Mouse (Mus musculus) intestine, postnatal 0 days (tissue): ENCODE results near the gene Myl9. TPM values are rescaled to one million over a fixed set of nuclear protein-coding genes. Genes with fewer than 3 reads are reported as not detected.
A peak's percentile ranks its signal among the peaks of the same experiment; 100 is the strongest.

ENCODE experiments used
- ATAC-seq: fragments of 200-750 bp; cut with Nextera tagmentation; 2 replicates; pipeline ENCODE4 v1.8.0; 2017; ENCODE audit warnings: mild to moderate bottlenecking, moderate TSS enrichment, moderate library complexity
- H3K27ac ChIP-seq: fragments of 300-500 bp; sonication (generic); 2 replicates; pipeline ENCODE4 v1.5.1; 2014; ENCODE audit warnings: mild to moderate bottlenecking, low read depth, low read length, moderate library complexity
- H3K27me3 ChIP-seq: fragments of 300-500 bp; sonication (generic); replicated peaks from 2 replicates; pipeline ENCODE4 v1.6.1; 2014; ENCODE audit warnings: low read length, mixed read lengths; ENCODE audit not compliant: control insufficient read depth, insufficient read depth
- H3K36me3 ChIP-seq: fragments of 300-500 bp; sonication (generic); 2 replicates; pipeline ENCODE4 v1.6.1; 2014; ENCODE audit warnings: mild to moderate bottlenecking, moderate library complexity; ENCODE audit not compliant: control insufficient read depth, insufficient read depth
- H3K4me1 ChIP-seq: fragments of 300-500 bp; sonication (generic); replicated peaks from 2 replicates; pipeline ENCODE4 v1.6.1; 2014; ENCODE audit warnings: antibody characterized with exemption, low read length, mixed read lengths; ENCODE audit not compliant: control insufficient read depth, insufficient read depth
- H3K4me2 ChIP-seq: fragments of 300-500 bp; sonication (generic); replicated peaks from 2 replicates; pipeline ENCODE4 v1.6.1; 2014; ENCODE audit warnings: low read depth, mild to moderate bottlenecking, moderate library complexity
- H3K4me3 ChIP-seq: fragments of 300-500 bp; sonication (generic); 2 replicates; pipeline ENCODE4 v1.5.1; 2014; ENCODE audit warnings: low read depth, low read length
- H3K9ac ChIP-seq: fragments of 300-500 bp; sonication (generic); 2 replicates; pipeline ENCODE4 v1.6.1; 2014; ENCODE audit warnings: mild to moderate bottlenecking, low read depth, low read length
- H3K9me3 ChIP-seq: fragments of 300-500 bp; sonication (generic); 2 replicates; pipeline ENCODE4 v1.6.1; 2016; ENCODE audit warnings: mixed run types; ENCODE audit not compliant: control insufficient read depth
- CTCF ChIP-seq: sonication (generic); IDR thresholded peaks from 2 replicates; pipeline ENCODE4 v1.5.1; 2016; ENCODE audit warnings: low read depth, mild to moderate bottlenecking, control low read depth, antibody characterized with exemption, moderate library complexity
- WGBS: fragments of 180-500 bp; shearing (Covaris S2); extraction: QIAGEN DNeasy Blood & Tissue Kit; methylation state at CpG from one replicate; pipeline ENCODE4 v1.1.7; 2014; 5-methylcytosine and 5-hydroxymethylcytosine counted together
- polyA plus RNA-seq: library from polyadenylated mRNA; unstranded; fragments of >200 nt; fragmentation: Nextera tagmentation; extraction: Ambion mirVana; gene quantifications from 2 replicates; pipeline ENCODE4 v1.2.1, GENCODE M21; 2015

Gene Myl9
- polyA plus RNA-seq, 1 experiment from 2014 or later = 1,325 TPM

DNA sequence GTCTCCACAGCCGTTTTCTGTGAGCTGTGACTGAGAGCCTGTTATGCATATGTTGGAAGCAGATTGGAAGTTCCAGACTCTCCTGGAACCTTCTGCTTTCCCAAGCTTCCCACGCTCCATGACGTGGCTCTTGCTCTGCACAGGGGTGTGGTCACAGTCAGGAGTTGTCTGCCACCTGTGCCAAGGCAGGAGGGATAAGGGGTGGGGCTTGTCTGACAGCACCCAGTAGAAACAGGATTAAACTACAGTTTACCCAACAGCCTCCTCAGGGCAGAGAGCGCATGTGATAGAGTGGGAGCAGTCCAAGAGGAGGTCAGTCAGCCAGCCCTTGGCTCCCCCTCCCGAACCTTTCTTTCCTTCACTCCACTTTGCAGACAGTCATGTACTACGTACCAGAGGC, 43.1 kb upstream of the Myl9 start:
- H3K4me2 ChIP-seq = peak overlapping the region; percentile 32
- peak; percentile 87 for ATAC-seq
- no peak for TF ChIP-seq CTCF
- H3K9me3 ChIP-seq = no peaks in the 10 kb centered on the region
- no peak overlapping the region for H3K9ac ChIP-seq
- no peaks in the 10 kb centered on the region for H3K27me3 ChIP-seq
- H3K4me3 ChIP-seq = no peak overlapping the region
- WGBS = 27% methylated on average over 6 of the region's 6 CpGs
- peaks cover 11% of the 10 kb centered on the region for H3K4me1 ChIP-seq
- peak overlapping the region; percentile 78 for H3K27ac ChIP-seq
- peaks cover 5% of the 10 kb centered on the region; the same call in 1 of the 2 replicates for H3K36me3 ChIP-seq

GRCm38 (mm10) chr2:156735761-156736335, 39.4 kb upstream of the Myl9 start:
- Histone ChIP-seq H3K9me3 (no peaks in the 10 kb centered on the region), H3K36me3 (peaks cover 5% of the 10 kb centered on the region; the same call in 1 of the 2 replicates), H3K4me1 (peaks cover 6% of the 10 kb centered on the region; the same call in 1 of the 2 replicates), H3K9ac (no peak overlapping the region), H3K4me2 (no peak overlapping the region), H3K27me3 (no peaks in the 10 kb centered on the region), H3K4me3 (no peak overlapping the region), H3K27ac (no peak overlapping the region)
- no peak for TF ChIP-seq CTCF
- 77% methylated on average over 3 of the region's 3 CpGs for WGBS
- no peak for ATAC-seq

DNA sequence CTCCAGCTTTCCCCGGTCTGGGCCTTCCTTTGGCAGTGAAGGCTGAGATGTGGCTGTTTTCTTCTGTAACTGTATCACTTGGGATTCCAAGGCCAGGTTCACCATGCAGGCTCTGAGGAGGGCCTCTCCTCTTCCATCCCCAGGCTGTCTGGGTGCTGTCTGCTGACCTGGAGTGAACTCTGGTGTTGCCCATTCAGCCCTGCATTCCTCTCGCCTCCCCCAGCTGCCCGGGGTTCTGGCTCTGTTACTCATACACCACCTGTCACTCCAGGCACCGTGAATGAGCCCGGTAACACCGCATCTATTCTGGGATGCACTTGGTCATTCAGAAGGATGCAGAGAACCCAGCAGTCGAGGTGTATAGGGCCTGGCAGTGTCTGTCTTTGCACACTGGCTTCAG, 38.4 kb upstream of the Myl9 start:
- TF ChIP-seq CTCF = no peak
- no peak overlapping the region for H3K9ac ChIP-seq
- H3K27me3 ChIP-seq = no peaks in the 10 kb centered on the region
- no peak overlapping the region for H3K27ac ChIP-seq
- peaks cover 5% of the 10 kb centered on the region; the same call in 1 of the 2 replicates for H3K36me3 ChIP-seq
- no peaks in the 10 kb centered on the region for H3K9me3 ChIP-seq
- no peak overlapping the region for H3K4me2 ChIP-seq
- H3K4me3 ChIP-seq = no peak overlapping the region
- WGBS = 42% methylated on average over 7 of the region's 7 CpGs
- H3K4me1 ChIP-seq = peaks cover 6% of the 10 kb centered on the region; the same call in 1 of the 2 replicates
- no peak for ATAC-seq

DNA sequence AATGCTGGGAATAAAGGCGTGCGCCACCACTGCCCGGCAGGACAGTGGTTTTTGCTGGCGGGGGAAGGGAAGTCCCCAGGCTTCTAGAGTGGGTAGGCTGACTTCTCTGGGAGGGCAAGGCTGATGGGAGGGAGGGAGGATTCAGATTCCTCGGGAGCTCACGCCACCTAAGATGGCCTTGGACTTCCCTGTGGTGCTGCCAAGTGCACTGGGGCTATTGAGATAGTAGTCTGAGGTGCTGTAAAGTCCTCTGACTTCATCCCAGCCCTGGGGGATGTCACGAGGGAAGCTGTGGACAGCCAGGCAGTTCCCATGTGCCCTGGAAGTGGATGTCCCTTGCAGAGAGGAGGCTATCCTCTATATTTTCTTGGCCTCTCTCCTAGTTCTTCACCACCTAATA, 37.2 kb upstream of the Myl9 start:
- Histone ChIP-seq H3K4me2 (no peak overlapping the region), H3K36me3 (peaks cover 5% of the 10 kb centered on the region; the same call in 1 of the 2 replicates), H3K9ac (no peak overlapping the region), H3K9me3 (no peaks in the 10 kb centered on the region), H3K4me3 (no peak overlapping the region), H3K27me3 (no peaks in the 10 kb centered on the region), H3K27ac (no peak overlapping the region), H3K4me1 (peaks cover 6% of the 10 kb centered on the region; the same call in 1 of the 2 replicates)
- WGBS = 58% methylated on average over 7 of the region's 7 CpGs
- ATAC-seq = peak; percentile 42
- no peak for TF ChIP-seq CTCF

DNA sequence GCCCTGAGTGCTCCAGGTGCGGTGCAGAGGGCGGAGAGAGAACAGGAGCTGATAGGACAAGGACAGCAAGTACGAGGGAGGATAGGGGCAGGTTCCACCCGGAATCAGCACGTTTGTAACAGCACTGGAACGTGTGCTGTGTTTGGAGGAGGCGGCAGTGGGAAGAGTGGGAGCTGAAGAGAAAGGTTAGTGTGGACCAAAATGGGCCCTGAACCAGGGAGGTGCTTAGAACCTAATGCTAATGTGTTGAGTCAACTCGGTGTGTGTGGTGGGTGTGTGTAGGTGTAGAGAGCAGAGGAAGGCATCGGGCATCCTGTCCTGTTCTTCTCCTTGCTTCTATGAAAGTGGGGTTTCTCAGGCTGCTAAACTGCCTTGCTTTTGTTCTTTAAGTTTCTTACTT, 34.0 kb upstream of the Myl9 start:
- TF ChIP-seq CTCF = no peak
- no peak for ATAC-seq
- WGBS = 54% methylated on average over 9 of the region's 9 CpGs
- no peak overlapping the region; the same call in 1 of the 2 replicates for H3K27ac ChIP-seq
- peaks cover 15% of the 10 kb centered on the region for H3K36me3 ChIP-seq
- no peak overlapping the region for H3K4me3 ChIP-seq
- no peak overlapping the region for H3K4me2 ChIP-seq
- H3K9me3 ChIP-seq = no peaks in the 10 kb centered on the region
- H3K4me1 ChIP-seq = 0 out of 2 replicates have a peak, but pooled peaks cover 3% of the 10 kb centered on the region
- H3K9ac ChIP-seq = no peak overlapping the region
- no peaks in the 10 kb centered on the region for H3K27me3 ChIP-seq

DNA sequence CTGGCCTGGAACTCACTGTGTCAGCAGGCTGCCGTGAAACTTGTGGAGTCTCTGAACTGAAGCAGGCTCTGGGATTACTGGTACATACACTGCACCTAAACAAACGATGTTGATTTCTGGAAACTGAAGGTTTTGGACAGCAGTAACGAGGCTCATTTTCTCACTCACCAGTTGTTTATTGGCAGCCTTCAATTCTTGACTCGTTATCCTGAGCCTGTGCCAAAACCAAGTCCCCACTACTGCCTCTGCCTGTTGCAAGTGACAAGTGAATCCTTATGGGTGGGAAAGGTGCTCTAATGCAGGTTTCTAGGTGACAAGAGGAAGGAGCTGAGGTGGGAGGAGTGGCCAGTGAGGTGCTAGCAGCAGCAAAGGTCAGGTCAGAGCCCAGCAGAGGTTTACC, 33.2 kb upstream of the Myl9 start:
- Histone ChIP-seq H3K9me3 (no peaks in the 10 kb centered on the region), H3K27ac (no peak overlapping the region), H3K36me3 (peaks cover 22% of the 10 kb centered on the region), H3K27me3 (no peaks in the 10 kb centered on the region), H3K9ac (no peak overlapping the region), H3K4me1 (no peaks in the 10 kb centered on the region), H3K4me3 (no peak overlapping the region), H3K4me2 (no peak overlapping the region)
- TF ChIP-seq CTCF = no peak
- ATAC-seq = no peak
- 43% methylated on average over 4 of the region's 4 CpGs for WGBS
